Mouse (Mus musculus) liver, embryonic 15.5 days (tissue): Measurements from ENCODE around the gene Heatr5b. TPM values are rescaled to one million over a fixed set of nuclear protein-coding genes. Genes with fewer than 3 reads are reported as not detected.

ENCODE experiments used
- ATAC-seq: fragments of 200-750 bp; cut with Nextera tagmentation; 2 replicates; pipeline ENCODE4 v1.8.0; 2017; ENCODE audit warnings: moderate number of reproducible peaks, mild to moderate bottlenecking, moderate library complexity; ENCODE audit not compliant: insufficient read depth
- H3K27ac ChIP-seq: fragments of 300-500 bp; sonication (generic); replicated peaks from 2 replicates; pipeline ENCODE4 v1.5.1; 2015; ENCODE audit warnings: mild to moderate bottlenecking, inconsistent platforms
- H3K27me3 ChIP-seq: fragments of 300-500 bp; sonication (generic); 2 replicates; pipeline ENCODE4 v1.6.1; 2015; ENCODE audit warnings: mild to moderate bottlenecking, inconsistent platforms
- H3K36me3 ChIP-seq: fragments of 300-500 bp; sonication (generic); replicated peaks from 2 replicates; pipeline ENCODE4 v1.6.1; 2015; ENCODE audit warnings: moderate library complexity, mild to moderate bottlenecking, inconsistent platforms
- H3K4me1 ChIP-seq: fragments of 300-500 bp; sonication (generic); replicated peaks from 2 replicates; pipeline ENCODE4 v1.6.1; 2015; ENCODE audit warnings: inconsistent platforms
- H3K4me2 ChIP-seq: fragments of 300-500 bp; sonication (generic); 2 replicates; pipeline ENCODE4 v1.6.1; 2015; ENCODE audit warnings: moderate library complexity, mild to moderate bottlenecking, inconsistent platforms
- H3K4me3 ChIP-seq: fragments of 300-500 bp; sonication (generic); replicated peaks from 2 replicates; pipeline ENCODE4 v1.5.1; 2015; ENCODE audit warnings: mild to moderate bottlenecking, inconsistent platforms
- H3K9ac ChIP-seq: fragments of 300-500 bp; sonication (generic); 2 replicates; pipeline ENCODE4 v1.6.1; 2015; ENCODE audit warnings: moderate library complexity, mild to moderate bottlenecking, inconsistent platforms
- H3K9me3 ChIP-seq: fragments of 300-500 bp; sonication (generic); replicated peaks from 2 replicates; pipeline ENCODE4 v1.6.1; 2016; ENCODE audit warnings: inconsistent platforms
- WGBS: fragments of 180-500 bp; shearing (Covaris S2); methylation state at CpG from one replicate; pipeline ENCODE4 v1.1.7; 2015; ENCODE audit warnings: mixed read lengths; ENCODE audit not compliant: insufficient replicate concordance; 5-methylcytosine and 5-hydroxymethylcytosine counted together
- polyA plus RNA-seq: library from polyadenylated mRNA; unstranded; fragments of >200 nt; fragmentation: Nextera tagmentation; extraction: Ambion mirVana; gene quantifications from 2 replicates; pipeline ENCODE4 v1.2.1, GENCODE M21; 2015

The Heatr5b gene
- polyA plus RNA-seq, 1 experiment from 2014 or later, result 3.7 TPM

DNA sequence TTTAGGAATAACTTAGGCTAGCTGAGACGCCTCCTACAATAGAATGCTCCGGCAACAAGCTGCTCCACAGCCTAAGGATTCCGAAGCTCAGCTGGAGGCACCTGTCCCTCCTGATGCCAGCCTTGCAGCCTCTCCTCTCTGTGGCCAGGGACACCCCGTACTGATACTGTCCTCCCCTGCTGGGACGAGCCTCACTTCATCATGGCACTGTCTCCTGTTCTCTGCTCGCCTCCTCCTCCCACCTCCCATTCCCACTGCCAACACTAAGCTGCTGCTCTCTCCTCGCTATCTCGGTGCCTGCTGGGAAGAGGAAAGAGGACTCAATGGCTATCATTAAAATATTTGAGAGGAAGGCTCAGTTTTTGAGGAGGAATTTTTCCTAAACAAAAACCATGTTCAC lies 67.6 kb downstream of the Heatr5b start:
- Histone ChIP-seq H3K9ac (no peak overlapping the region), H3K4me3 (no peak overlapping the region), H3K9me3 (no peaks in the 10 kb centered on the region), H3K27ac (no peak overlapping the region), H3K36me3 (peaks cover 18% of the 10 kb centered on the region), H3K4me1 (no peaks in the 10 kb centered on the region), H3K27me3 (no peaks in the 10 kb centered on the region), H3K4me2 (no peak overlapping the region)
- no peak for ATAC-seq
- 76% methylated on average over 8 of the region's 8 CpGs for WGBS

DNA sequence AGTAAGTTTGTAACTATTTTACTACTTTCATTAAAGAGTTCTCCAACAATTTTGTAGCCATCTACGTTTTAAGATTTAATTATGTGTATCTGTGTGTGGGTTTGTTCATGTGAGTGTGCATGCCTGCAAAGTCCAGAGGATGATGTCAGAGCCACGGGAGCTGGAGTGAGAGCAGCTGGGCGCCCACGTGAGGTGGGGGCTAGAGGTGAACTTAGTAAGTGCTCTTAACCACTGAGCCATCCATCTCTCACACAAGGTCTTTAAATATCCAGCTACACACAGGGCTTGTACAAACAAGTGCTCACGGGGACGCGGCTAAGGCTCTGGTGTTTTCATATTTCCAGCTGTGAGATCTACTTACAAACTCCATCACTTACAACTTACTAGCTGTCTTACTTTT lies 69.1 kb downstream of the Heatr5b start:
- ATAC-seq, result no peak
- Histone ChIP-seq H3K9me3 (no peaks in the 10 kb centered on the region), H3K27me3 (no peaks in the 10 kb centered on the region), H3K4me1 (no peaks in the 10 kb centered on the region), H3K27ac (no peak overlapping the region), H3K36me3 (peaks cover 20% of the 10 kb centered on the region), H3K9ac (no peak overlapping the region), H3K4me3 (no peak overlapping the region), H3K4me2 (no peak overlapping the region)
- 71% methylated on average over 7 of the region's 7 CpGs for WGBS

GRCm38 (mm10) chr17:78763272-78763671 lies 71.9 kb downstream of the Heatr5b start:
- Histone ChIP-seq H3K27me3 (no peaks in the 10 kb centered on the region), H3K4me2 (no peak overlapping the region), H3K4me3 (no peak overlapping the region), H3K4me1 (no peaks in the 10 kb centered on the region), H3K36me3 (peaks cover 20% of the 10 kb centered on the region), H3K9ac (no peak overlapping the region), H3K27ac (no peak overlapping the region), H3K9me3 (no peaks in the 10 kb centered on the region)
- 79% methylated on average over 5 of the region's 5 CpGs for WGBS
- no peak for ATAC-seq

DNA sequence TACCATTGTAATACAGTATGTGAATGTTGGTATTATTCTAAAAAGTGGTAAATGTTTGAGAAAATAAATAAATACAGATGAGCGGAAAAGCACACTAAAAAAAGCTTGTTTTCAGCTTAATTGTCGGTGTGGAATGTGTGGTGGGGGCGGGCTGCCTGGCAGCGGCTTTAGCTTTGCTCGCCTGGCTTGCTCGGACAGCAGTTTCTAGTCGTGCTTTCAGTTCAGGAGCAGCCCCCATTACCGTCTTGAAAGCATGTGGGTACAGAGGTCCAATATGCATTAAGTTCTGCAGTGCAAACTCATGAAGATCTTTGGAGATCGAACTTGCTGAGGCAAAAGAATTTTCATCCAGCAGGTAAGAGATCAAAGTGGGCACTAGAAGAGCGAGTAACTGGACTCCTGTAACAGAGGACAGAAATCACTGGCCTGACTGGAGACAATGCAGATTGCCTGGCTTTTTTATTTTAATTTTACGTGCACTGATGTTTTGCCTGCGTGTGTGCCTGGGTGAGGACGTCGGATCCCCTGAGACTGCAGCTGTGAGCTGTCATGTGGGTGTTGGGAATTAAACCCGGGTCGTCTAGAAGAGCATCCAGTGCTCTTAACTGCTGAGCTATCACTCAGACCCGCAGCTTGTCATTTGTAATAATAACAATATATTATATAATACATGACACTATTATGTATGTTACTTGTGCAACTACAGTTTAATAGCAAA lies 82.1 kb downstream of the Heatr5b start:
- H3K27me3 ChIP-seq, result no peaks in the 10 kb centered on the region
- ATAC-seq, result no peak
- H3K4me1 ChIP-seq, result no peaks in the 10 kb centered on the region
- no peak overlapping the region for H3K27ac ChIP-seq
- no peak overlapping the region for H3K4me3 ChIP-seq
- H3K36me3 ChIP-seq, result peaks cover 13% of the 10 kb centered on the region
- H3K9me3 ChIP-seq, result no peaks in the 10 kb centered on the region
- no peak overlapping the region for H3K9ac ChIP-seq
- WGBS, result 79% methylated on average over 17 of the region's 17 CpGs
- H3K4me2 ChIP-seq, result no peak overlapping the region

- Histone ChIP-seq H3K27ac (no peak overlapping the region), H3K9me3 (no peaks in the 10 kb centered on the region), H3K4me1 (no peaks in the 10 kb centered on the region), H3K9ac (no peak overlapping the region), H3K4me2 (no peak overlapping the region), H3K4me3 (no peak overlapping the region), H3K27me3 (no peaks in the 10 kb centered on the region), H3K36me3 (peaks cover 13% of the 10 kb centered on the region)
- no peak for ATAC-seq
- 79% methylated on average over 10 of the region's 10 CpGs for WGBS
Measured at GRCm38 (mm10) chr17:78752064-78752463, 83.1 kb downstream of the Heatr5b start.

DNA sequence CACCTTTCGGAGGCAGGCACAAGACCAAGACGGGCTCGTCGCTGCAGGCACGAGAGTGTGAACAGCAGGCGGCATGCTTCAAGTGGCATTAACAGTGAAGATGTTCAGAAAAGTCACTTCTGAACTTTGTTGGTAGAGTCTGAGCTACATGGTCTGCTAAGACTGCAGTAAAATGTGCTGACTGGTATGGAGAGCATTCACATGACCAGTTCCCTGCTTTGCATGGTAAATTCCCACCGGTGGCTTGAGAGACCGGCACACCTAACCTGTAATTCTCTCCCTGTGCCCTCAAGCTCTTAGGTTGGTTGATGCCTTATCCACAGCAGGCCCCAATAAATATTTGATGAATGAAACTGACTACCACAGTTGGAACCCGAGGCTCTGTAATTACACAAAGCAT lies 86.7 kb downstream of the Heatr5b start:
- no peak overlapping the region for H3K4me3 ChIP-seq
- WGBS, result 83% methylated on average over 9 of the region's 9 CpGs
- no peak overlapping the region for H3K4me2 ChIP-seq
- H3K9ac ChIP-seq, result no peak overlapping the region
- no peaks in the 10 kb centered on the region; the same call in 1 of the 2 replicates for H3K36me3 ChIP-seq
- H3K27me3 ChIP-seq, result no peaks in the 10 kb centered on the region
- H3K27ac ChIP-seq, result no peak overlapping the region
- no peaks in the 10 kb centered on the region for H3K4me1 ChIP-seq
- H3K9me3 ChIP-seq, result no peaks in the 10 kb centered on the region
- ATAC-seq, result no peak

DNA sequence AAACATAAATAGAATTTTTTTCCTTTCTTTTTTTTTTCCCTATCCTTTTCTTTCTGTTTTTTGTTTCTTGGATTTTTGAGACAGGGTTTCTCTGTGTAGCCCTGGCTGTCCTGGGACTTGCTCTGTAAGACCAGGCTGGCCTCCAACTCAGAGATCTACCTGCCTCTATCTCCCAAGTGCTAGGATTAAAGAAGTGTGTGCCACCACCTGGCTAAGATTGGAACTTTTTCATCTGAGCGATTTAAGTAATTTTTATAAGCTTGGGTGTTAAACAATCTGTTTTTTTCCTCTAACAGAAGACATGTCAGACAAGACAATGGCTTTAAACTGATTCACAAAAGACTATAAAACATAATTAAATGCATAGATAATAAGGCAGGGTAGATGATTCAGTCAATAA lies 96.7 kb downstream of the Heatr5b start:
- Histone ChIP-seq H3K27ac (no peak overlapping the region), H3K27me3 (no peaks in the 10 kb centered on the region), H3K4me3 (no peak overlapping the region), H3K36me3 (no peaks in the 10 kb centered on the region), H3K9ac (no peak overlapping the region), H3K9me3 (no peaks in the 10 kb centered on the region), H3K4me2 (no peak overlapping the region), H3K4me1 (peaks cover 24% of the 10 kb centered on the region)
- WGBS, result 52% methylated on average over 1 of the region's 1 CpGs
- no peak for ATAC-seq

DNA sequence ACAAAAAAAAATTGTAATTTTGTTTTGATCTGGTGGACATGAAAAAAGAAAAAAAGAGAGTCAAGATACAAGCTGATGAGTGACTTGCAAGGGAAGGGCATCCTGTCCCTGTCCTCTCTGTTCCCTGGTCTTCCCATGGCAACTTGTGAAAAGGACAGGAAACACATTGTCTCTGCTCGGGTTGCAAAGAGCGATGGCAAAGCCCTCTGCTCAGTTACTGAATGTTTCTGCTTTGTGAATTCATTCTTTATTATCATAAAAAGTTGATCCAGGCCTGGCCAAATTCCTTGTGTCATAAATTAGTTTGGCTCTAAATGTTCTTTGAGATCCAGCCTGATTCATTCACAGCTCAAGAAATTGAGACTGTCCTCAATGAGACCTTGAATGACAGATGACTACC lies 97.4 kb downstream of the Heatr5b start:
- Histone ChIP-seq H3K9me3 (no peaks in the 10 kb centered on the region), H3K4me2 (no peak overlapping the region), H3K4me1 (peaks cover 24% of the 10 kb centered on the region), H3K27me3 (no peaks in the 10 kb centered on the region), H3K36me3 (no peaks in the 10 kb centered on the region), H3K4me3 (no peak overlapping the region), H3K9ac (no peak overlapping the region), H3K27ac (no peak overlapping the region)
- WGBS, result 49% methylated on average over 2 of the region's 2 CpGs
- no peak for ATAC-seq

GRCm38 (mm10) chr17:78737096-78737495 lies 98.1 kb downstream of the Heatr5b start, which contains the start of gene Strn:
Gene Strn (minus strand): TSS chr17:78737196.
- Histone ChIP-seq H3K9ac (peak within 1 kb of the TSS; percentile 96), H3K27ac (peak within 1 kb of the TSS; percentile 96), H3K4me3 (peak within 1 kb of the TSS; percentile 96), H3K36me3 (no peaks in the 10 kb centered on the region), H3K4me1 (peaks cover 24% of the 10 kb centered on the region), H3K9me3 (no peaks in the 10 kb centered on the region), H3K4me2 (peak within 1 kb of the TSS; percentile 87), H3K27me3 (no peaks in the 10 kb centered on the region)
- 43% methylated on average over 4 of the region's 4 CpGs for WGBS
- no peak for ATAC-seq

DNA sequence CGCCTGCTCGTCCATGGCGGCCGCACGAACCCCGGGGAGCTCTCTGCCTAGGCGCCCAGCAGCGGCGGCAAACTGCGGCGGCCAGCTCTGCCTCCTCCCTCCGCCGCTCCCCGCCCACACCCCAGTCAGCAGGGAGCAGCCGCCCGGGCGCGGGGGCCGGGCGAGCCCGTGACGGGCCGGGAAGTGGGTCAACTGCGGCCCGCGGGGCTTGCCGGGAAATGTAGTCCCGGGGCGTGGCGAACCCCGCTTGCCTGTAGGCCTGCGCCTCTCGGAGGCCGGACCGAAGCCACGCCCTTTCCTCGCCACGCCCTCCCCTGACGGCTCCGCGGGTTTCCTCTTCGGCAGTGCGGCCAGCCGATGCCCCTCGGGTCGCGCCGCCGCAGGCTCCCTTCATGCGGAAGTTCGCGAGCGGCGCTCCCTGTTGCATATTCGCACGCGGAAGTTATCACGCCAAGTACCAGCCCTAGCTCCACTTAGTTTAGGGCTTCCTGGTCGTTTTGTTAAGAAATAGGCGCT lies 98.6 kb downstream of the Heatr5b start:
- H3K27me3 ChIP-seq, result no peaks in the 10 kb centered on the region
- peak overlapping the region; percentile 96 for H3K9ac ChIP-seq
- peak overlapping the region; percentile 96 for H3K27ac ChIP-seq
- H3K4me3 ChIP-seq, result peak overlapping the region; percentile 96
- WGBS, result under 1% methylated on average over 59 of the region's 60 CpGs
- H3K9me3 ChIP-seq, result no peaks in the 10 kb centered on the region
- H3K4me1 ChIP-seq, result peaks cover 29% of the 10 kb centered on the region
- H3K36me3 ChIP-seq, result no peaks in the 10 kb centered on the region
- peak overlapping the region; percentile 87 for H3K4me2 ChIP-seq
- ATAC-seq, result peak; percentile 98

DNA sequence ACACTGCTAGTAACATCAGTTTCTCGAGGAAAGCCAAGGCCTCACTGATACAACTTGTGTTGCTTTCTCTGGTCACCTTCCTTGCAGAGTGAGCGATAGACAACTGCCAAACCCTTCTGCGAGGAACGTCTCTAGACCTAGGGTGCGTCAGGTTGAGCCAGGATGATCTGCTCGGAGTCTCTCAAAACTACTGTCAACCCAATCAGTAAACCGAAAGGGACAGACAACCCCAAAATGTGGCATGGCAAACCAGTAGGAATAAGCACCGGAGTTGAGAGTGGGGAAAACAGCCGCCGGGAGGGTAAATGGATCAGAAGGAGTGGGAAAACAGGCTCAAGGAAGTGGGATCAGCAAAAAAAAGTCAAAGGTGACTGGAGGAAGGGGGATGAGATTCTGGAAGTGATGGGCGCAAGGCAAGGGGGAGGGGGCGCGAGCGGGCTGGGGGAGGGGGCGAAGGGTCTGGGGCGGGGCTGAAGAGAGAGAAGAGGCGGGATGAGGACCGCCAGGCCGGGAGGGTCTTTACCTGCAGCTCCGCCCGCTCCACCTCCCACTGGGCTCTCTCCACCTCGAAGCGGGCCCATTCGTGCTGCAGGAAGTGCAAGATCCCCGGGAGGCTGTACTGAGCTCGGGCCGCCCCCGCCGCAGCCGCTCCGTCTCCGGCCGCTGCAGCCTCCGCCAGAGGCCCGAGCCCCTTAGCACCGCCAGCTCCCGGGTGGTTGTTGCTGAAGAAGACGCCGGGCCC lies 99.3 kb downstream of the Heatr5b start:
- WGBS, result 2% methylated on average over 36 of the region's 39 CpGs
- ATAC-seq, result peak; percentile 72
- peaks cover 29% of the 10 kb centered on the region for H3K4me1 ChIP-seq
- peak overlapping the region; percentile 96 for H3K27ac ChIP-seq
- H3K4me2 ChIP-seq, result peak overlapping the region; percentile 75
- peak overlapping the region; percentile 96 for H3K9ac ChIP-seq
- no peaks in the 10 kb centered on the region for H3K36me3 ChIP-seq
- H3K9me3 ChIP-seq, result no peaks in the 10 kb centered on the region
- H3K27me3 ChIP-seq, result no peaks in the 10 kb centered on the region
- H3K4me3 ChIP-seq, result peak overlapping the region; percentile 96
